Mouse (Mus musculus) E14TG2a.4 (cell line): ENCODE results near the gene Gm42674.

Experiments used
- H3K27me3 ChIP-seq: 2 replicates; pipeline ENCODE4 v1.6.1; 2014; ENCODE audit warnings: low read length, control low read depth; ENCODE audit not compliant: insufficient read depth
- H3K36me3 ChIP-seq: 2 replicates; pipeline ENCODE4 v1.6.1; 2014; ENCODE audit warnings: low read length, control low read depth; ENCODE audit not compliant: insufficient read depth
- H3K4me1 ChIP-seq: replicated peaks from 2 replicates; pipeline ENCODE4 v1.6.1; 2014; ENCODE audit warnings: low read depth, low read length, control low read depth
- H3K4me3 ChIP-seq: replicated peaks from 2 replicates; pipeline ENCODE4 v1.5.1; 2014; ENCODE audit warnings: mild to moderate bottlenecking, low read length
- H3K9me3 ChIP-seq: 2 replicates; pipeline ENCODE4 v1.6.1; 2014; ENCODE audit warnings: low read length, control low read depth
- CTCF ChIP-seq: conservative IDR thresholded peaks from 2 replicates; pipeline ENCODE4 v1.5.1; 2014; ENCODE audit warnings: low read length
- NANOG ChIP-seq: IDR thresholded peaks from 2 replicates; pipeline ENCODE4 v1.6.1; 2014; ENCODE audit warnings: borderline replicate concordance, low read length, mixed read lengths
- POU5F1 ChIP-seq: IDR thresholded peaks from 2 replicates; pipeline ENCODE4 v1.6.1; 2014; ENCODE audit warnings: low read length, borderline replicate concordance

Gene Gm42674

GRCm38 (mm10) chr3:90600458-90601195, 1.1 kb upstream of the Gm42674 start:
- Histone ChIP-seq H3K4me1 (peaks cover 7% of the 10 kb centered on the region), H3K9me3 (peaks cover 17% of the 10 kb centered on the region), H3K4me3 (no peak overlapping the region), H3K36me3 (no peaks in the 10 kb centered on the region), H3K27me3 (peaks cover 19% of the 10 kb centered on the region)
- no peak for TF ChIP-seq NANOG
- no peak for TF ChIP-seq CTCF
- TF ChIP-seq POU5F1 = no peak

DNA sequence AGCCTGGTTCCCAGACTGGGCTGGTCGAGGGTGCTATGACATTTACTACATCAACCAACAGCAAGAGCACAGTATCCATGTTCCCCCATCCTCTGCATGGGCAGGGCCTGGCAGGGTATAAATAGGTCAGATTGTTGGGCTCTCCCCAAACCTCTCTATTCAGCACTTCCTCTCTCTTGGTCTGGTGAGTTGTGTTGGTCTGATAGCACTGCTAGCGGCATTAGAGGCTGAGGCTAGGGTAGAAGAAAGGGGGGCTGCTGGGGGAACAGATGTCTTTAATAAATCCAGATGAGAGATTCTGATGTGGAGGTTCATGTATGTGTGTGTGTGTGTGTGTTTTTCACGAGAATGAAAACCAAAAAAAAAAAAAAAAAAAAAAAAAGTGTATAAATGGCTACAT, 1.9 kb downstream of the Gm42674 start, which contains the start of gene S100a4:
S100a4 (plus strand) TSS at position 149 of the 400 bp plus-strand sequence.
- Histone ChIP-seq H3K27me3 (peaks cover 34% of the 10 kb centered on the region), H3K36me3 (no peaks in the 10 kb centered on the region), H3K9me3 (peaks cover 17% of the 10 kb centered on the region), H3K4me1 (peaks cover 7% of the 10 kb centered on the region), H3K4me3 (no peak within 1 kb of the TSS)
- TF ChIP-seq NANOG (no peak), CTCF (no peak)

- Histone ChIP-seq H3K27me3 (peaks cover 40% of the 10 kb centered on the region), H3K4me3 (no peak overlapping the region), H3K36me3 (no peaks in the 10 kb centered on the region), H3K9me3 (peaks cover 17% of the 10 kb centered on the region), H3K4me1 (peaks cover 7% of the 10 kb centered on the region)
- TF ChIP-seq CTCF (no peak), POU5F1 (no peak), NANOG (no peak)
These were observed 2.7 kb downstream of the Gm42674 start for GRCm38 (mm10) chr3:90604416-90604815.

DNA sequence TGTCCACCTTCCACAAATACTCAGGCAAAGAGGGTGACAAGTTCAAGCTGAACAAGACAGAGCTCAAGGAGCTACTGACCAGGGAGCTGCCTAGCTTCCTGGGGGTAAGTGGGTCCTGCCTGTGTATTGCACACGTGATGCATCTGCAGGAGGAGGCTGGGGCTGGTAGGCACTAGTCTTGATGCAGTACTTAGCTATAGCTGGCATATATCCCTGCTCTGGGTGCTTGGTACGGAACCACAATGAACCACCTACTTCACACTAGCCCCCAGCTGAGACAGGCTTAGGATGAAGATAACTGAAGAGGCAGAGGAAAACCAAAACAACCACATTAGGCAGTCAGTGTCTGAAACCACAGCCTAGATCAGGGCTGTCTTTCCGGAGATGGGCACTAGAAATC, 3.3 kb downstream of the Gm42674 start:
- Histone ChIP-seq H3K27me3 (peaks cover 38% of the 10 kb centered on the region), H3K36me3 (no peaks in the 10 kb centered on the region), H3K9me3 (peaks cover 17% of the 10 kb centered on the region), H3K4me1 (peaks cover 7% of the 10 kb centered on the region), H3K4me3 (no peak overlapping the region)
- TF ChIP-seq POU5F1 (no peak), CTCF (no peak), NANOG (no peak)

GRCm38 (mm10) chr3:90605736-90606135, 4.0 kb downstream of the Gm42674 start:
- H3K36me3 ChIP-seq = no peaks in the 10 kb centered on the region
- TF ChIP-seq POU5F1 (no peak), NANOG (no peak), CTCF (no peak)
- peaks cover 32% of the 10 kb centered on the region for H3K27me3 ChIP-seq
- H3K9me3 ChIP-seq = peaks cover 17% of the 10 kb centered on the region
- H3K4me1 ChIP-seq = peaks cover 7% of the 10 kb centered on the region
- no peak overlapping the region for H3K4me3 ChIP-seq

- H3K9me3 ChIP-seq = peaks cover 15% of the 10 kb centered on the region
- peaks cover 29% of the 10 kb centered on the region for H3K27me3 ChIP-seq
- H3K4me1 ChIP-seq = peaks cover 8% of the 10 kb centered on the region
- TF ChIP-seq POU5F1 (no peak), CTCF (no peak), NANOG (no peak)
- H3K4me3 ChIP-seq = no peak overlapping the region
- H3K36me3 ChIP-seq = no peaks in the 10 kb centered on the region
These were observed 4.5 kb downstream of the Gm42674 start for GRCm38 (mm10) chr3:90606185-90606584.

GRCm38 (mm10) chr3:90607361-90607760, 5.7 kb downstream of the Gm42674 start:
- Histone ChIP-seq H3K4me3 (no peak overlapping the region), H3K4me1 (peaks cover 20% of the 10 kb centered on the region), H3K27me3 (peaks cover 26% of the 10 kb centered on the region), H3K36me3 (no peaks in the 10 kb centered on the region), H3K9me3 (peaks cover 4% of the 10 kb centered on the region)
- TF ChIP-seq POU5F1 (no peak), NANOG (no peak), CTCF (no peak)

DNA sequence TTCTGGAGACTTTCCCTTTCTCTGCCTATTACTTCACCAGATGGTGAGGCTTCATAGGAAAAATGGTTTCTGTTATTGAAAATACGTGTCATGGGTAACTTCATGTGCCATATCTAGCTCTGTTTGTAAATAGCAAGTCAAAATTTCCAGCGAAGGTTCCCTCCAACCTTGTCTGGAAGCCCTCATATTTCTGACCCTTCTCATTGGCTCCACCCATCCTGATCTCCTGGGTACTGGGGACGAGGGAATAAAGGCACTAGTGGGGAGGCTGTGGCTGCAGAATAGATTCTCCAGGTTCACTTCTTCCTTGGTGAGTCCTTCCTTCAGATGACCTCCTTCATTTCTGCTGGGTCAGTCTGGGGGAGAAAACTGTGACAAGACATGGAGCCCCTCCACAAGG, 6.5 kb downstream of the Gm42674 start, which contains the start of gene S100a5:
S100a5 (plus strand) TSS at position 301 of the 400 bp plus-strand sequence.
- TF ChIP-seq POU5F1 (no peak), CTCF (no peak), NANOG (no peak)
- Histone ChIP-seq H3K4me1 (peaks cover 28% of the 10 kb centered on the region), H3K27me3 (peaks cover 30% of the 10 kb centered on the region), H3K36me3 (no peaks in the 10 kb centered on the region), H3K4me3 (no peak within 1 kb of the TSS), H3K9me3 (no peaks in the 10 kb centered on the region)
